Mouse (Mus musculus) neutrophil, adult 5-6 weeks (primary cell): ENCODE measurements around the gene Cpz. TPM values are rescaled to one million over a fixed set of nuclear protein-coding genes. Genes with fewer than 3 reads are reported as not detected.

Source experiments
- ATAC-seq: fragments of 151-379, 151-347 bp; 2 replicates; pipeline ENCODE4 v1.8.0; 2017; ENCODE audit warnings: mild to moderate bottlenecking, moderate TSS enrichment; ENCODE audit not compliant: insufficient number of reproducible peaks, poor library complexity, low FRiP score, severe bottlenecking; ENCODE audit errors: extremely low read depth
- total RNA-seq: library from RNA; stranded (forward); fragments of 200-1000 nt; gene quantifications from 2 replicates; pipeline ENCODE4 v1.2.3, GENCODE M21; 2017

Cpz gene
- total RNA-seq, 1 experiment from 2014 or later = not detected

- no peak for ATAC-seq
Measured at GRCm38 (mm10) chr5:35457364-35457763, 68.1 kb downstream of the Cpz start.

DNA sequence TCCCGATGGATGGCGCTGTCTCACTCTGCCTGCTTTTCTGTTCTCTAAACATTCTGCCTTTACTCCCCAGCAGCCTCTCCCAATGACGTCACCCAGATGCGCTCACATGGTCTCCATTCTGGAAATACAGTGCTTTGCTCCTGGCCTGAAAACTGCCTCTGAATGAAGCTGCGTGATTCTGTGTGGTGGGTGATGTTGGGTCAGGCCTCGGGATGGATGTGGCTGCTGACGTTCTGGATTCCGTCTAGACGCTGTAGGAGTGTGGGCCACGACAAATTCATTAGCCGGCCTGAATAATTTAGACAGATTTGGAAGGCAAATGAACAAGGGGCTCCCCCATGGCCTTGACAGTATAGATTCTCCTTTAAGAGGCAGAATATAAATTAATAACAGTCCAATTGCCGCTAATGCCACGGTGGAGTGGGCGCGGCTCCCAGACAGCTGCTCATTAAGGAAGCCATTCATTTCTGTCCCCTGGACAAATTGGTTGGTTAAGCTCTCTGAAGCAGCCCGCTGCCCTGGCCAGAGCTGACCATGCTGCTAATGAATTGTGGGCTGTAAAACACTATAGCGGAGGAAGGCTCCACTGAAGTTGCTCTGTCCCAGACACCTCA is 71.2 kb downstream of the Cpz start:
- ATAC-seq = no peak

Other genes starting within 250 kb of the Cpz start
- gene Adra2c, start 247.4 kb downstream of the Cpz start, total RNA-seq = not detected in 2 replicates
- not detected in 2 replicates for gene Hmx1, start 136.6 kb downstream of the Cpz start, total RNA-seq
- gene Trmt44, start 49.4 kb upstream of the Cpz start, total RNA-seq = 9.7 and 11.9 TPM in 2 replicates
- gene Acox3, start 57.3 kb upstream of the Cpz start, total RNA-seq = 88.3 and 98.8 TPM in 2 replicates
- not detected in 2 replicates for gene Htra3, start 154.1 kb upstream of the Cpz start, total RNA-seq
- gene Sh3tc1, start 214.3 kb upstream of the Cpz start, total RNA-seq = 11.3 and 11.8 TPM in 2 replicates
- gene Ablim2, start 232.2 kb upstream of the Cpz start, total RNA-seq = not detected in 2 replicates